Mouse (Mus musculus): ENCODE measurements around the gene Dlg1.
A peak's percentile ranks its signal among the peaks of the same experiment; 100 is the strongest.

Dlg1 gene

DNA sequence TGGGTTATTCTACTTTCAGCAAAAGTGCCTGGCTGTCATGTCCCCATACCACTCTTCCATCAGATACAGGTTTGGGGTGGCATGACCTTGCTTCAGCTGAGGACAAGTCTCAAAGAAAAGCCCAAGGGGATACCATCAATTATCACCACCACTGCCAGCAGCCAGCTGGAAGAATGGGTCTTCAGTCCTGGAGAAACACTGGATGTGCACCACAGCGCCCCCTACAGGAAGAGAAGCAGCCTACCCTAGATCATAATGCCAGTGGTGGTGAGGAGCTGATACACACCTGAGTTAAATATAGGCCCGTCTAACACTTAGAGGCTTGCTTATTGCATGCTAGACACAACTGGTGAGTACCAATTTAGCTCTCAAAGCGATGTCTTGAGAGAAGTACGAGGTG lies 242.1 kb downstream of the Dlg1 start:
- no peak for DNase-seq (ENCODE audit: inconsistent ontology term)

GRCm38 (mm10) chr16:31905891-31906825 lies 242.9 kb downstream of the Dlg1 start:
- DNase-seq (ENCODE audit: inconsistent ontology term) = no peak

- DNase-seq (ENCODE audit: inconsistent ontology term) = no peak
Measured at GRCm38 (mm10) chr16:31906896-31907295, 243.7 kb downstream of the Dlg1 start.

- DNase-seq (ENCODE audit: inconsistent ontology term) = no peak
Measured at GRCm38 (mm10) chr16:31908959-31909358, 245.7 kb downstream of the Dlg1 start.

DNA sequence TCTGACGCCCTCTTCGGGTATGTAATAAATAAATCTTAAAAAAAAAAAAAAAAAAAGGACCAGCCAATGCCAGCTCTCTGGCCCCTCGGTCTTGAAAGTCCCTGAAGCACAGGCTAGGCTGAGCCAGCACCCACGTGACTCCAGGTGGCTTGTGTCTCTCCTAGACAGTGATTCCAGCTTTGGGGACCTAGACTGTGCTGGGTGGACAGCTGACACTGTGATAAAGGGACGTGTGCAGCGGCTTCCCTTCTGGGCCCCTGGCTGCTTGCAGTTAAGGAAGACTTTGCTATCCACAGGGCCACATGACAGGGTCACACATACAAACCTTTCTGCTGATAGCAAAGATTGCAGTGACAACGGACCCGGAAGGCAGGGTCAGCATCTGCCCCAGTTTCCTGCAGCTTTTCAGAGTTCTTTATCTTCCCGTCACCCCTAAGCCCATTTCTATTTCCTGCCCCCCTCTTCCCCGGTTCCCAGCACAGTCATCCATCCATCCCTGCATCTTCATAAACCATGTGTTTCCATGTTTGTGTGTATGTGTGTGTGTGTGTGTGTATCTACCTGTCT lies 247.1 kb downstream of the Dlg1 start:
- no peak for DNase-seq (ENCODE audit: inconsistent ontology term)

GRCm38 (mm10) chr16:31917776-31918175 lies 254.5 kb downstream of the Dlg1 start:
- DNase-seq (ENCODE audit: inconsistent ontology term) = no peak

GRCm38 (mm10) chr16:31918248-31918724 lies 255.0 kb downstream of the Dlg1 start:
- DNase-seq (ENCODE audit: inconsistent ontology term) = peak; percentile 71

DNA sequence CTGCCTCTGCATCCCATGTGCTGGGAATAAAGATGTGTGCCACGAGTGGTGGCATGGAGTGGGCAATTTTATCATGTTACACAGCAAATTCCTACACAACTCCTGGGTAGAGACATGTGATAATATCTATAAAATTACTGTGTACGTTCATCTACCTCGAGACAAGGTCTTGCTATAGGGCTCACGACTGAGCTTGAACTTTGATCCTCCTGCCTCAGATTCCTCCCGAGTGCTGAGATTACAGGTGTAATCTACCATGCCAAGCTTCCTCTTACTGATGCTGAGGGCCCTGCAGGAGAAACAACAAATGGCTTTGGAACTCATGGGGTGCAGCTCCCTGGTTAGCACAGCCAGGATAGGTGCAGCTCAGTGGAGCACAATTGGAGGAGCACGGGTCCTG lies 261.1 kb downstream of the Dlg1 start:
- DNase-seq (ENCODE audit: inconsistent ontology term) = no peak
